Mouse (Mus musculus) MN1 (cell line): Measurements from ENCODE around the gene Gm21762.
"Not testable (repeated sequence)": the region's sequence is repeated elsewhere in the genome, so short reads cannot be mapped to it uniquely, and the experiment has no call there.

Experiments used
- DNase-seq: peaks from one replicate; pipeline ENCODE4 v3.0.0-alpha.2; 2016; ENCODE audit warnings: low spot score

Gene Gm21762

DNA sequence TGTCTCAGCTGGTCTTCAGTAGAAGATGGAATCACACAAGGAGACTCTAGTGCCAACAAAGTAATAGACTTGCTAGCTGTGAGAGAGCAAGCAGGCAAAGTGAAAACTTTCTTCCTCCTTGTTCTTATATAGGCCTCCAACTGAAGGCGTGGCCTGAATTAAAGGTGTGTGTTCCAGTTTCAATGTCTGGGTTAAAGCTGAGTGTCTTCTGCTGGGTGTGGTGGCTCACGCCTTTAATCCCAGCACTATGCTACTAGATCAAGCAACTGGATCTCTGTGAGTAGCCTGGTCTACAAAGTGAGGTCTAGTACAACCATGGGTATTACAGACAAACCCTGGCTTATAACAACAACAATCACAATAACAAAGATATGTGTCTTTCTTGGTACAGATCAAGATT lies at the start of gene Gm21762:
Gene Gm21762, minus strand, starts transcription at position 101 of the 400 bp plus-strand sequence.
- DNase-seq: not testable (repeated sequence)

DNA sequence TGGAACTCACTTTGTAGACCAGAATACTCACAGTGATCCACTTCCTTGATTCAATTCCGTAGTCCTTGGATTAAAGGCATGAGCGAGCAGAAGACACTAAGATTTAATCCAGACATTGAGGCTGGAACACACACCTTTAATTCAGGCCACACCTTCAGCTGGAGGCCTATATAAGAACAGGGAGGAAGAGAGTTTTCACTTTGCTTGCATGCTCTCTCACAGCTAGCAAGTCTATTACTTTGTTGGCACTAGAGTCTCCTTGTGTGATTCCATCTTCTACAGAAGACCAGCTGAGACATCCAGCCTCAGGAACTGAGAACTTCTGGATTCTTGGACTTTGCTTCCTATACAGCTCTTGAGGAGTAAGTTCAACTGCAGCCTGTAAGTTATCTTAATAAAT lies 47.1 kb upstream of the Gm21762 start, which contains the start of gene AF067061:
Gene AF067061, plus strand, starts transcription at position 245 of the 400 bp plus-strand sequence.
- DNase-seq: not testable (repeated sequence)

DNA sequence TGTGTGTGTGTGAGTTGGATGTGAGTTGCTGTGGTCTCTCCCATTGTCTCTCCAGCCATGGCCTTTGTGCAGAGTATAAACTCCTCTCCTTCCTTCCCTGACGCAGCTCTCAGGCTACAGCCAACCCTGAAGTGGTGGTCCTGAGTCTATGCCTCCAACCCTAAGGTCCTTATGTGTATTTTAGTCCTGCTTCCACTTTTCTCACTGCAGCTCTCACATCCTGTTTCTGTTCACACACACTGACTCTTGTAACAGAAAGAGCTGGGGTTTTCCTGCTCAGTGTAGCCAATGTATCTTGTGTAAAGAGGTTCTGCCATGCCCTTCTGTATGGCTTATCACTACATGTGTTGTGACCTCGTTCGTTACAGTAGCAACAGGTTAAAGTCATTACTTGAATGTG lies 44.0 kb upstream of the Gm21762 start:
- DNase-seq: not testable (repeated sequence)

DNA sequence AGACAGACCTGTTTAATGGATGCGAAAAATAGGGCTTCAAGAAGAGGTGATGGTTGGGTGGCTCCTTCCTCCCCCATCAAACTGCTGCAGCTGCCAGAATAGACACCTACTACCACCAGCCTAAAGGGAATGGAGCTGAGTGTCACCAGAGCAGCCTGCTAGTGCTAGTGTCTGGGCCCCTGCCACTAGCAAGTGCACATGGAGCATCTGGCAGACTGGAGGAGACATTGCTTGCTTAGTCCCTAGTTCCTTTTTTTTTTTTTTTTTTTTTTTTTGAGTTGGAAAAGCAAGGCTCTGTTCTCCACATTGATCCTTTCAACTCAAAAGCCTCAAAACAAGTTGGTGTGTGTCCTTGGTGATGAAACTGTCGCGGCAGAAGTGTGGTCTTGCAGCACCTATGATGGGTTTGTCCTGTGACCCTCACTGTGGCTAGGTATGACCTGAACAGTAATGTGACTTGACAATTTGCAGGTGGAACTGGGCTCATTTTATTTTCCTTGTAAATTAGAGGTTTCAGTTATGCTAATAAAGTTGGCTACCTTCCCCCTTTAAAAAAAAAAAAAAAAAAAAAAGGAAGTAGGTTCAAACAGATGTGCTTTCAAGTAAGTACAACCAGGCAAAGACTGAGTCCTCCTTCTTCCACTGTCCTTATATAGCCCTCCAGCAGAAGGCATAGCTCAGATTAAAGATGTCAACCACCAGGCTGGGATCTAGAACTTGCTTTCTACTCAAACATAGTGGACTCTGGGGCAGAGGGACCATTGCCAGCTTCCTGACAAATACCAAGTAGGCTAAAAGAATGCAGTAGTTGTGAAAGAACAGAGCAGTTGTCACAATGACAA lies 43.3 kb upstream of the Gm21762 start:
- DNase-seq: not testable (repeated sequence)

DNA sequence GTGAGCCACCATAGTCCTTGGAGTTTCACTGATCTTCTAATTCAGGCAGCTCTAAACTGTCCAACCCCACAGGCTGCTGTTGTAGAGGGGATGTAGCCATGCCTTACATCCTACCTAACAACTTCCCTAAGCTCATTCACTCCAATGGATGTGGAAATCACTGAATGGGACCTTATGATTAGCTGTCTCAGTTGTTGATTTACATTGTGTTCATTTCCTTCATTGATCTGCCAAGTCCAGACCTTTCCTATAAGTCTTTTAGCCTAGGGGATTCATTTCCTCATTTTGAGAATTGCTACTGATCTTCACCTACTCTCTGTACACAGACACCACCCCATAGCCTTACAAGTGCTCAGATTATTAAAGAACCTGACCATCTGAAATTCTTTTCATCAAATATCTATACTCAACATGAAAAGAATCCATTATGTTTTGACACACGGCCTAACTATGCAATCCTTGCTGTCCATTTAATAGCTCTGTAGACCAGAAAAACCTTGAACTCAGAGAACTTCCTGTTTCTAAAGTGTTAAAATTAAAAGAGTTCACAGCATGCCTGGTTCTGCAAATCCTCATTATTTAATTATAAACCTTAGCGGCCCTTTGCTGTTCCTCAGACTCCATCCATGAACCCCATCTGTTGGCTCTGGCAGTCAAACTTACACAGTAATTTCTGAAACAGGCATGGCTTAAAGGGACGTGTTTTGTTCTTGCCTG lies 35.6 kb upstream of the Gm21762 start:
- not testable (repeated sequence) for DNase-seq

DNA sequence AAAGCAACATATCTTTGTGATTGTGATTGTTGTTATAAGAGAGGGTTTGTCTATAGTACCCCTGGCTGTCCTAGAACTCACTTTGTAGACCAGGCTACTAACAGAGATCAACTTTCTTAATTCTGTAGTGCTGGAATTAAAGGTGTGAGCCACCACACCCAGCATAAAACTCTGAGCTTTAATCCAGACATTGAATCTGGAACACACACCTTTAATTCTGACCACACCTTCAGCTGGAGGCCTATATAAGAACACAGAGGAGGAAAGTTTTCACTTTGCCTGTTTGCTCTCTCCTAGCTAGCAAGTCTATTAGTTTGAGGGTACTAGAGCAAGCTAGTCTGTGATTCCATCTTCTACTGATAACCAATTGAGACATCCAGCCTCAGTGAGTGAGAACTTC lies 23.1 kb upstream of the Gm21762 start, which contains the start of gene Gm21731:
Gene Gm21731, plus strand, starts transcription at position 301 of the 400 bp plus-strand sequence.
- not testable (repeated sequence) for DNase-seq

DNA sequence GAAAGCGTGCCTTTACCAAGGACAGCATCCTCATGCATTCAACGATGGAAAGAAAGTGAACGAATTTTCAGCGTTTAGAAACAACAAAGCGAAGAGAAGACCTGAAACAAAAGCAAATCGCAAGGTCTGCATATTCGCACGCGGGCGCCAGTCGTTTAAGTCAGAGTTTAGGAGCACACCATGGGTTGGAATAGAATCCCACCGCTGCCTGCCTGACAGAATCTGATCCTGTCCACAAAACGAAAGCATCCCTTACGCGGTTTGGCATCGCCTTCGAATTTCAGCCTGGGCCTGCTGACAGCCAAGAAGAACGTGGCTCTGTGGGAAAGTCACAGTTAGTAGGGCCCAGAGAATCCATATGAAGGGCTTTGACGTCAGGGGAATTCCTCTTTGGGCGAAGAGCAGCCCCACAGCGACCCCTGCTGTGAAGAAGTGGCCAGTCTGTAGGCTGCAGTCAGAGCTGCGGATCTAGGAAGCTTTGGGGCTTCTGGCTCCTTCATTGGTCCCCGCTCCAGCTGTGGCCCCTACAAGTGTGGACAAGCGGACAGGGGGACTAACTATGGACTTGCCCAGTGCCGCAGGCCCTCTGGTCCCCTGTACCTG lies 16.8 kb upstream of the Gm21762 start:
- DNase-seq: not testable (repeated sequence)

DNA sequence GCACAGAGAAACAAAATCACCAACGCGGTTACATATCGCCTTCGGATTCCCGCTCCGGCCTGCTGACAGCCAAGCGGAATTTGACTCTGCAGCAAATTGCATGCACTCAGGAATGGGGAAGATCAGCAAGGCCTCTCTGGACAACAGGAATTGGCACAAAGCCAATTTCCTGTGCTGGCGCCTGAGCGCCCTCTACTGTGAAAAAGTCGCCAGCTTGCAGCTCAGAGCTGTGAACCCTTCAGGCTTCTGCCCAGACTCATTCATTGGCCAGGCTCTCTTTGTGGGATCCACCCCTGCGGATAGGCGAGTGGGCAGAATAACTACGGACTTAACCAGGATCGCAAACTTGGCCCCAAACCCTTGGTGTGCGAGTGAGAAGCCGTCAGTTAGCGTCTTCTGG lies 16.1 kb upstream of the Gm21762 start:
- DNase-seq: not testable (repeated sequence)

DNA sequence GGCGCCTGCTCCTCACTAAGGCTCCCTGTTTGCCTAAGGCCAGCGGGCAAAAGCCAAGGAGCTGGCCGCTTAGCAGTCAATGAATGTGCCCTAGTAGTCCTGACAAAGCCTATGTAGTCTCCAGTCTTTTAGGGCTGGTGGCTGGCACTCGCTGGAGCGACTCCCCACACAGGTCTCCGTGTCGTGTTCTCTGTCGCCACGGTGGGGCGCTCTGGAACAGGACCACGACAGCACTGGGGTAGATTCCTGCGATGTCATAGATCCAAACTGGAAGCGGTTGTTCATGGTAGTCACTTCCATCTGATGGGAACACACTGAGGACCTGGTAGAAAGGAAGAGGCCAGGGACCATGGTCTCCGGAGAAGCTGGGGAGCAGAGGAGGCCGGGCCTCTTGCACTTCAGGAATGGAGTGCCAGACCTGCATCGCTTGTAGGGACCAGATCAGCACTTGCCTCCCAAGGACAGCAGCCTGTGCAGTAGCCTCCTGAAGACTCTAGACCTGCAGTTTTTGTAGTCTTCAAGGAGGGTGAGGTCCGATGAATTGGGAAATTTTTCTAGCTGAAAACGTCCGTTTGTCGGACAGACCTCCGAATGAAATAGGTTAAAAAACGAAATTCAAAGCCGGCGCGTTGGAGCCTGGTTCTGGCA lies 7.4 kb upstream of the Gm21762 start:
- DNase-seq: not testable (repeated sequence)

DNA sequence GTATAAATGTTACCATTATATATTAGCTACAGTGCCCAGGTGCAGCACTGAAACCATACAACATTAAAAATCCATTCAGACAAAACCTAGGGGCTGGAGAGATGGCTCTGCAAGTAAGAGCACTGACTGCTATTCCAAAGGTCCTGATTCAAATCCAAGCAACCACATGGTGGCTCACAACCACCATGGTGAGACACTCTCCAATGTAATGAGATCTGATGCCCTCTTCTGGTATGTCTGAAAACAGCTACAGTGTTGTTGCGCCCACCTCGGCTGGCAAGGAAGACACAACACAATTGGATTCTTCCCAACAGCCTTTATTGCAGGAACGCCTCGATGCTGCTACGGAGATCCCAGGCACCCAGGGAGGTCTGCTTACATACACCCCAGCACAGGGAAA lies 5.2 kb upstream of the Gm21762 start:
- not testable (repeated sequence) for DNase-seq

DNA sequence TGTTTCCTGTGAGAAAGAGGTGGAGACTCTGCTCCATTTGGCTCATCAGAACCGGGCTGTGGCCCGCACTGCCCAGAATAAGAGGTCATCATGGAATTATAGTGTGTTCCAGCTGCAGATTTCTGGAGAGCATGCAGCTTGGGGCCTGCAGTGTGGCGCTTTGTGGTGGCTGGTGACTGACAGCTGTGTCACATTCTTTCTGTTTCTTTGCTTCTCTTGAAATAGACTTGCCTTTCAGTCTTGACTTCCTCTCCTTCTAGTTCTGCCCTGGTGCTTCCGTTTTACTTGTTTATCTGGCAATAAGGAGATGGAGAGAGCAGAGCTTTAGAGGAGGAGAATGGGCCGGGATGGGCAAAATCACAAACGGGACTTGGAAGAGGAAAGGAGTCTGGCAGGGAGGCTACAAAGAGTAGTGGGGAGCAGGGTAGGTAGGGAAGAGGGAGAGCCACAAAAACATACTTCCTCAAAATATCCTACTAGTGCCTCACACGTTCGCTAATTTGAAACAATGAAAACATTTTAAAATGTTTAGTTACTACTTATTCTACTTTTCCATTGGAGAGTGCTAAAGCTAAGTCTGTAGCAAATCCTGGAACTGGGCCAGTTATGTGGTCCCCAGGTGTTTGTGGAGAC lies 19.4 kb downstream of the Gm21762 start:
- not testable (repeated sequence) for DNase-seq

DNA sequence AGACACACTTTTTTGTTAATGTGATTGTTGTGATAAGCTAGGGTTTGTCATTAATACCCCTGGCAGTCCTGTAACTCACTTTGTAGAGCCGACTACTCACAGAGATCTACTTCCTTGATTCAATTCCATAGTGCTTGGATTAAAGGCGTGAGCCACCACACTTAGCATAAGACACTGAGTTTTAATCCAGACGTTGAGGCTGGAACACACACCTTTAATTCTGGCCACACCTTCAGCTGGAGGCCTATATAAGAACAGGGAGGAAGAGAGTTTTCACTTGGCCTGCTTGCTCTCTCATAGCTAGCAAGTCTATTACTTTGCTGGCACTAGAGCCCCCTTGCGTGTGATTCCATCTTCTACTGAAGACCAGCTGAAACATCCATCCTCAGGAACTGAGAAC lies 43.6 kb downstream of the Gm21762 start, which contains the start of gene Gm21818:
Gene Gm21818, plus strand, starts transcription at position 301 of the 400 bp plus-strand sequence.
- DNase-seq: not testable (repeated sequence)

DNA sequence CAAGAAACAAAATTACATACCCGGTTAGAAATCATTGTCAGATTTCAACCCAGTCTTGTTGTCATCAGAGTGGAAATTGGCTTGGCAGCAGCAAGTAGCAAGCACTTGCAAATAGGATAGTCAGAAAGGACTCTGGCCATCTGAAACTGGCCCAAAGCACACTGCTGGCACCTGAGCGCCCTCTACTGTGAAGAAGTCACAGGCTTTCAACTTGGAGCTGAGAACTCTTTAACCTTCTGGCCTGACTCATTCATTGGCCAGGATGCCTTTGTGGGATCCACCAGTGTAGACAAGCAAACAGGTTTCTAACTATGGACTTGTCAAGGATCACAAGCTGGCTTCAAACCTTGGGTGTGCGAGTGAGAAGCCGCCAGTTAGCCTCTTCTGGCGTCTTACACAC lies 47.4 kb downstream of the Gm21762 start:
- not testable (repeated sequence) for DNase-seq
